Mouse (Mus musculus) frontal cortex, postnatal 36 days (tissue): ENCODE results near the gene Pus10.
"Not testable (repeated sequence)": the region's sequence is repeated elsewhere in the genome, so short reads cannot be mapped to it uniquely, and the experiment has no call there.

Source experiments
- DNase-seq, 2 experiments: peaks; one replicate each; pipeline ENCODE4 v3.0.0; 2022; ENCODE audit warnings: low spot score in 2 of 2

Pus10 gene

DNA sequence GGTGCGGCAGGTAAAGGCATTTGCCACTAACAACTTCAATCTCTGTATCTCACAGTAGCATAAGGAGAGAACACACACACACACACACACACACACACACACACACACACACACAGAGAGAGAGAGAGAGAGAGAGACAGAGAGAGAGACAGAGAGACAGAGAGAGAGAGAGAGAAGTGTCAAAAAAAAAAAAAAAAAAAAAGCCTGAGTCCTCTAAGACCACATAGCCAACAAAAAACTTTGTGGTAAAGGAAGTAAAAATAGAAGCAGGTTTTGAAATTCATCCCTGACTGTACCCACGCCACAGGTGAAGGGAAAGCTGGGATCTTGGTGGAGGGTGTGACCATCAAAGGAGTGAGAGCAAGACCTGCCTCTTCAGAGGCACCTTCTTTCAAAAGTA, 92.7 kb downstream of the Pus10 start:
- no peak for DNase-seq

DNA sequence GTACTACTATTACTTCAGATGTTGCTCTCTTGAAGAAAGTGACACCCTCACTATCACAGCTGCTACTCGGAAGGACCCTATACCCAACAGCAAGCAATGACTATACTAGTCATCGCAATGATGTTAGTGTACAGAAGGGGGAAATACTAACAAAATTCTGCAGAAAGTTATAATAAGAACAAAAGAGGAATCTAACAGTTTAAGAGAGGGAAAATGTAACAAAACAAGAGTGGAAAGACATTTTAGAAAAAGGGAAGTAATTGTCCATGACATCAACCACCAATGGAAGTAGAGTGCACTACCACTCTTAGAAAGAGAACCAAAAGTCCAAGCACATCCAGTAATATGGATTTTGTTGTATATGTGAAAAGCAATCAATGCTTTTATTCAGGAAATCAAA, 97.2 kb downstream of the Pus10 start:
- no peak for DNase-seq

DNA sequence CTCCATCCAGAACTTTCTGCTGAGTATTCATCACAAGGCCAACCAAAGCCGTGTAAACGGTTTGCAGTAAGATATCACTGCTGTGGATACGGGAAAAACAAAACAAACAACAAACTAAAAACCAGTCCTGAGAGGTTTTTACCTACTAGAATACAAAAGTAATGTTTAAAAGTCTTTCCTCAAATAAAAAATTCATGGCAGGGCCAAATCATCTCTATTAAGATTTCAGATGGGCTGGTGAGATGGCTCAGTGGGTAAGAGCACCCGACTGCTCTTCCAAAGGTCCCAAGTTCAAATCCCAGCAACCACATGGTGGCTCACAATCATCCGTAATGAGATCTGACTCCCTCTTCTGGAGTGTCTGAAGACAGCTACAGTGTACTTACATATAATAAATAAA, 101.9 kb downstream of the Pus10 start:
- not testable (repeated sequence) for DNase-seq

DNA sequence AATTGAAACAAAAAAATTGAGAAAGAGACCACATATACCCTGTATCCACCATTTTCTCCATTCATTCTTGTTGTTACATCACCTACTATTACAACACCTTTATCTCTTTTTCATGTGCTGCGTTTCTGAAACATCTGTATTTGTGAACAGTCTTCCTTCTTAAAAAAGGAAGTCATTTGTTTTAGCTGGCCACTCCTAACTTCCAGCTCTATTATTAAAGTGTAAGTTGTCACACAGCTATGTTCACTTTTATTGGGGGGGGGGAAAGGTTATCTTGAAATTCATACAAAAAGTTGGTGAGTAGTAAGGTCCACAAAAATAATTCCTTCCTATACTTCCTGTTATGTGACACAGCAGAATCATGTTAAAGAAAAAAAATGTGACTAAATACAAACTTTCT, 102.5 kb downstream of the Pus10 start:
- no peak for DNase-seq

DNA sequence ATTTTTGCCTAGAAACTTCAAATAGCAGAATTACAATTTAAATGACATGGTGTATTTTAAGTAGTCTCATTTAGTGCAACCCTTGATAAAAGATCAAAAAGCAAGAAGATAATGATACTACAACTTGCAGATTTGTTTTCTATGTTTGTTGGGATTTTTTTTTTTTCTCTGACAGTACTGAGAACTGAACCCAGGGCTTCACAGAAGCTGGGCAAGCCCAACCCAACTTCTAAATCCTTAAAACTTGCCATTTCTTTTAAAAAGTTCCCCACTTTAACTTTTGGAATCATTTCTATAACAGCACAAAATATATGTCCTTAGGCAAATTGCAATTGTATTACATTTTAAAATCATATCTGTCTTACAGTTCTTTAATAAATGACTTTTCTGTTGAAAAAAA, 103.6 kb downstream of the Pus10 start:
- DNase-seq = no peak

DNA sequence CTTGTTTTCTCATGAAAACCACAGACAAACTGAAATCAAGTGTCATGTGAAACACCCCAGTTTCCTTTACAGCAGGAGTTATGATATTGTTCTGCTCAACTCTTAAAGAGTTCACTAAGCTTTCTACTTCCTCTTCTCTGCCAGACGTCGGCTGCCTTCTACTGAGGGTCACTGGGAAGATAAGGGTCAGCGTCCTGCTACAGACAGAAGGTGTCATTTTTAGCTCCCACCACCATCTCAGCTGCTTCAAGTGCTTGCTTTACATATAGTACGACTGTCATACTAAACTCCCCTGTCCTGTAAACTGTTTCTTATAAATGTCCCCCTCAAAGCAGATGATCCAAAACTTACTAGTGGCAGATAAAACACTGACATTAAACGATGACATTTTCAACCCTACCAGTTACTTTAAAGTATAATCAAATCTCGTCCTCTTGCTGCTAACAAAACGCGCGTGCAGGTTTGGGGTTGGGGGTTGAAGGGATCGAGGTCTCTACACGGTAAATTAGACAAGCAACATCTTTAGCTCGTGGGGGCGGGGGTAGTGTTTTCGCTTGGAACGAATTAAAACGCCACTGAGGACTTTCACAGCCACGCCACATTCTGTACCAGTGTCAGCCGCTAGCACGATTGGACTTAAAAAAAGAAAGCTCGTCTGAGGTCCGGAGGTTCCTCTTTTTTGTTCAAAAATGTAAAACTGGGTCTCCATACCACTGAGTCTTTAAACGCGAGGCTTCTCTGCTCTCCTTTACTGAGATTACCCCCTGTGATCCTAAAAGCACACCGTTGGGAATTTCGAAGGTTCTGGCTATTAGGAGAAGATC, 104.4 kb downstream of the Pus10 start:
- DNase-seq = peak in 1 of 2 experiments; percentile 30

DNA sequence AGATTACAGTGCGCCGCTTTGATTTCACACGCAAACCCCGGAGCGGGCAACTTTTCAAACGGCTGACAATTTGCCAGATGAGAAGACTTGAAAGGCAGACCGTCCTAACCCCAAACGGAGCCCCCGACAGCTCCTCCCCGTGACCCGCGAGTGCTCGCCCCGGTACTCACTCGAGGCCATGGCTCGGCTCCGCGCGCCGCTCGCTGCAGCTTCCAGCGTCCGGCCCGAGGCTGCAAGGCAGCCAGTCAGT, 105.0 kb downstream of the Pus10 start:
- no peak for DNase-seq

DNA sequence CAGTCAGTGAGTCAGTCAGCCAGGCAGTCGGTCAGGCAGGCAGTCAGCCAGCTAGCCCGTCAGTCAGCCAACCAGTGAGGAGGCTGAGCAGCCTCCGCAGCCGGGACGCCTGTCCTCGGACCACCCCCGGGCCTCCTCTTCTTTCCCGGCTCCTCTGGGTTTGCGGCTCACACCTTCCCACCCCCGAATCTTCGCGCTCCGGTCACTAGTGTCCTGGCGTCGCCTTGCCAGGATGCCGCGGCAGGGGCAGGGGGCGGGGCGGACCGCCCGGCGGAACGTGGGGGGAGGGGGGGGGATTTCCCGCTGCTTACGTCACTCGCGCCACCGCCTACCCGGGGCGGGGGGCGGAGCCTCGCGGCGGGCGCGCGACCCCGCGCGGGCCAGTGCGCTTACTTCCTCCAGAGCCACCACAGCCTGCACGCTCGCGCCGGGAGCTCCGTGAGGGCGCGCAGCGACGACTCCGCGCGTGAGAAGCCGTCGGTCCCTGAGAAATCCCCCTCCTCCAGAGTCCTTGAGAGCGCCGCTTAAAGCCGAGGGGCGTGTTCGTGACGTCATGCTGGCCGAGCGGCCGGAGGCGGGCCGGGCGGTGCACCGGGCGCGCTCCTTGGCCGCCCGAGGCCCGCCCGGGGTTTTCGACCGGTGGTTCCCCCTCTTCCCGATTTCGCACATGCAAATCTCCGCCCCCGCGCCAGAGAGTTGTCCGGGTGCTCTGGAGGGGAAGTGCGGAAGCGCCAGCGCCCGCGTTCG, 105.5 kb downstream of the Pus10 start, which contains the start of gene Rel:
Rel (minus strand) TSS at position 211 of the 747 bp plus-strand sequence.
- DNase-seq = peak; percentile 93

DNA sequence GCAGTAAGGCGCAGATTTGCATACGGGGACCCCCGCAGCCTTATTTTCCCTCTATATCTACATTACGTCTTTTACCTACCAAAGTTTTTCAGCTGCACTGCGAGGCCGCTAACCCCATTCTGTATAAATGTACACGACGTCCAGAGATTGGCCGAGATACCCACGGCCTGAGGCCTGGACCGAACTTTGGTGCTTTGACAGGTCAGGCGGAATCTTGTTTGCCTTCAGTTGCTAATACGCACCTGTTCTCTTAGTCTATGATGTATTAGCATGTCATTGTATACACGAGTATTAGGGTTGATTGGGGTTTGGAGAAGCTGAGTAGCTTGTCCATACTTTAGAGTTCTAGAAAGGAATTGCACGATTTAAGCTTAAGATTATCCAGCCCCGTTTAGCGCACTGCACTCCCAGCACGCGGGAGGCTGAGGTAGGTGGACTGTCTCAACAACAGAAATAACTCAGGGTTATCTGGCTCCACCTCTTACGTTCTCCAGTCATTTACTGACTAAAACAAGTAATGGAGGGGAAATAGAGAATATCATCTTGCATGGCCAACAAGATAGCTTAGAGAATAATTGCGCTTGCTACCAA, 106.1 kb downstream of the Pus10 start:
- no peak for DNase-seq

DNA sequence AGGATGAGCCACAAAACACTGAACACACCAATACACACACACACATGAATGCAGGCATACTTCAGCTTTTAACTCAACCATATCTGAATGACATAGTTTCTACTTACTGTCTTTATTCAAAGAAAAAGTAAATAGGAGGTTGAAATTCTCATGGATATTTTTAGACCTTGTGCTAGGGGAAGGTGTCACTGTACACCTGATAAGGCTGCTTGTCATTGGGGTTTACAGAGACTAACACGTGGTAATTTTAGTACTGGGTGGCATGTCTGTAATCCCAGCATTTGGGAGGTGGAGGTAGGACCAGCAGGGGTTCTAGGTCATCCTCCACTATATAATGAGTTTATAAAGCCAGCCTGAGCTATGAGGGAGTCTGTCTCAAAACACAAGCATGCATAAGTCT, 107.0 kb downstream of the Pus10 start:
- DNase-seq = no peak

DNA sequence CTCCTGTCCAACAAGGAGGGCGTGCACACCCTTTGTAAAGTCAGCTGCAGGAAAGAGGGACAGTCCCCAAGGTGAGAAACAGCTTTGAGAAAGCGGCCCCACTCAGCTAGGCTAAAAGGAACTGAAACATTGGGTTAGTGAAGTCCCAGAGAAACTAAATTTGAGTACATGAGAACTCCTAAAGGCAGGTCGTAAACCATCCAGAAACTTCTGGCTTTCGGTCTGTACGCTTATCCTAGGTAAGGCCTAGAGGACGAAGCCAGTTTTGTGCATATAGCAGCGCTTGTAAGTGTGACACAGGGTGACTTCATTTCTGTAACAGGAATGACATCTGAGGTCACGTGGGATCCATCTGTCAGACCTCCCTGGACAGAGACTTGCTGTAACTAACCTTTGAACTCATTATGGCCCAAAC, 113.3 kb downstream of the Pus10 start:
- no peak for DNase-seq

DNA sequence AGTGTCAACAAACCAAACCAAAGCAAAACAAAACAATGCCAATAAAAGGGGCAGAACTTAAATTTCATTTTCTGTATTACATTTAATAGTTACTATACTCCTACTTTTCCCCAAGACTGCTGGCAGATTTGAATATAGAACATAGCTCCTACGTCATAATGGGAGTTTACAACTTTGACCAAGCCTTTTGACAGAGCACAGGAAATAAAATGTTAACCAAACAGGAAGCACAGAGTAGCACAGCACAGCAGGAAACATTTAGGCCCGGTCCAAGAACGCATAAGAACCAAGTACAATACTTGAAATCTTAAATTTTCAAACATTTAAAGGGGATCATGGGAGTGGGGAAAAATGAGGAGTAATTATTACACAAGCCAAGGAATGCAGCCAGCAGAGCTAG, 116.6 kb downstream of the Pus10 start:
- no peak for DNase-seq
